Mouse (Mus musculus) C2C12 (cell line): ENCODE results near the gene Zc3h12a.

Experiments used
- CEBPB ChIP-seq: IDR thresholded peaks from one replicate; pipeline ENCODE4 v1.6.1; 2011; ENCODE audit warnings: low read depth, mild to moderate bottlenecking, control low read depth, moderate library complexity
- CTCF ChIP-seq: IDR thresholded peaks from one replicate; pipeline ENCODE4 v1.5.1; 2011; ENCODE audit not compliant: control insufficient read depth, insufficient read depth, insufficient read length
- FOSL1 ChIP-seq: IDR thresholded peaks from one replicate; pipeline ENCODE4 v1.8.0; 2011; ENCODE audit warnings: mild to moderate bottlenecking, low read length; ENCODE audit not compliant: poor library complexity, insufficient read depth, severe bottlenecking
- MYOG ChIP-seq: IDR thresholded peaks from one replicate; pipeline ENCODE4 v1.6.1; 2011; ENCODE audit not compliant: control insufficient read depth, insufficient read length; ENCODE audit errors: extremely low read depth
- USF1 ChIP-seq: IDR thresholded peaks from one replicate; pipeline ENCODE4 v1.6.1; 2011; ENCODE audit warnings: low read depth, mild to moderate bottlenecking, control low read depth, moderate library complexity

DNA sequence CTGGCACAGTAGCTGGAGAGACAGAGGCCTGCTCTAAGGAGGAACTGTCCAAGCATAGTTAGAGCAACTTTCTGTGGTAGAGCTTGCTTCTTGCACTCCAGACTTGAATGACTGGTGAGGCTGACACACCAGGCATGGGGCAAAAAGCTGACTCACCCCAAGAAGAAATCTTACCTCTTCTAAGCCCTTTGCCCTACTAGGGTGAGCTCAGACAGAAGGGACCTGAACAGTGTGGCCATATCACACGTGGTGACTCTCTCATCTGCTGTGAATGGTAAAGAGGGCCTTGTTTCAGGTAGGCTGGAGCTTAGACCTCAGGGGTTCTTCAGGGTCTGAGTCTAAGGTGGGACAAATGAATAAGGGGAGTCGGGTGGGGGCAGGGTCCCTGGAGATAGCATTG is 30.4 kb upstream of the Zc3h12a start:
- TF ChIP-seq CTCF, result no peak
- TF ChIP-seq USF1, result no peak
- no peak for TF ChIP-seq CEBPB
- no peak for TF ChIP-seq MYOG
- no peak for TF ChIP-seq FOSL1
